Comparison of ENCODE assay signal across 25 mouse cellular contexts in genomic region chr8:11359846-11360245, GRCm38 (mm10). TPM values are rescaled to one million over a fixed set of nuclear protein-coding genes. Genes with fewer than 3 reads are reported as not detected.
DNase-seq lines count a peak whose midpoint lies in the region; ATAC-seq lines count a peak whose summit lies in the region.
"Had no signal": no experiment of that assay in that cellular context is flagged by ENCODE, and none has a peak within 500 bp of the region (broad histone marks: within the 10 kb centered on the region; RNA-seq: fewer than 3 reads in every experiment).

No protein-coding gene starts in this region.

- no peak overlapping the region for H3K9ac ChIP-seq in heart, embryonic 11.5 days (ENCODE audit: low read depth, low read length)
- H3K9ac ChIP-seq in kidney, embryonic 15.5 days: no peak overlapping the region
- H3K9ac ChIP-seq: hindbrain, embryonic 13.5 days; liver, embryonic 15.5 days; lung, embryonic 14.5 days had no signal

- H3K36me3 ChIP-seq in heart, embryonic 11.5 days (ENCODE audit: control insufficient read depth, insufficient read depth, low read length): 0 out of 2 replicates have a peak, but pooled peaks cover 3% of the 10 kb centered on the region
- H3K36me3 ChIP-seq in kidney, embryonic 15.5 days: peaks cover 13% of the 10 kb centered on the region
- H3K36me3 ChIP-seq in limb, embryonic 10.5 days: peaks cover 14% of the 10 kb centered on the region
- H3K36me3 ChIP-seq: hindbrain, embryonic 13.5 days; liver, embryonic 15.5 days had no signal

- H3K4me2 ChIP-seq in heart, embryonic 11.5 days: no peak overlapping the region
- no peak overlapping the region for H3K4me2 ChIP-seq in kidney, embryonic 15.5 days
- H3K4me2 ChIP-seq: hindbrain, embryonic 13.5 days; liver, embryonic 15.5 days; lung, embryonic 14.5 days had no signal

- H3K4me3 ChIP-seq in heart, embryonic 11.5 days (ENCODE audit: low read depth, low read length): no peak overlapping the region
- H3K4me3 ChIP-seq in kidney, embryonic 15.5 days (replicated peaks): no peak overlapping the region
- no peak overlapping the region for H3K4me3 ChIP-seq in limb, embryonic 10.5 days
- H3K4me3 ChIP-seq: hindbrain, embryonic 13.5 days; liver, embryonic 15.5 days had no signal

- H3K27ac ChIP-seq in heart, embryonic 11.5 days (ENCODE audit: low read depth, low read length): 0 out of 2 replicates have a peak overlapping the region, but pooled peaks have one; percentile 22
- peak overlapping the region; percentile 83 for H3K27ac ChIP-seq in kidney, embryonic 15.5 days
- peak overlapping the region; percentile 32; the same call in 1 of the 2 replicates for H3K27ac ChIP-seq in limb, embryonic 10.5 days
- H3K27ac ChIP-seq: hindbrain, embryonic 13.5 days; kidney, postnatal 0 days; liver, embryonic 15.5 days had no signal

- intact Hi-C loops in heart, postnatal 36 days (cut with DNase I): no loop called here

- DNase-seq in cerebellum, postnatal 25 days: peak; percentile 27 to 41
- DNase-seq in cerebellum, adult 9-11 months: no peak
- DNase-seq in heart, postnatal 36 days: no peak
- DNase-seq in kidney, postnatal 25 days: no peak
- DNase-seq in limb, embryonic 10.5 days (ENCODE audit: low spot score): no peak
- no peak for DNase-seq in frontal cortex, postnatal 36 days (ENCODE audit: low spot score in 2 of 2)
- DNase-seq: adrenal gland, postnatal 10 days; cerebellum, adult 18-20 months; layer of hippocampus, adult 9-11 months; lung, embryonic 14.5 days; lung, postnatal 14 days; spleen, adult 18-20 months; thymus, adult 18-20 months; thymus, postnatal 25 days had no signal

- H3K4me1 ChIP-seq in heart, embryonic 11.5 days (ENCODE audit: control insufficient read depth, insufficient read depth, low read length): peaks cover 68% of the 10 kb centered on the region
- H3K4me1 ChIP-seq in kidney, embryonic 15.5 days: peaks cover 83% of the 10 kb centered on the region
- H3K4me1 ChIP-seq in limb, embryonic 10.5 days: peaks cover 72% of the 10 kb centered on the region
- H3K4me1 ChIP-seq: liver, embryonic 15.5 days had no signal

- no peak for ATAC-seq in heart, embryonic 11.5 days (replicated peaks; ENCODE audit: insufficient number of reproducible peaks, low FRiP score, low TSS enrichment)
- no peak for ATAC-seq in kidney, embryonic 15.5 days (replicated peaks; ENCODE audit: low FRiP score)
- ATAC-seq: forebrain, embryonic 14.5 days; intestine, postnatal 0 days; midbrain, embryonic 16.5 days; Patski had no signal

- H3K27me3 ChIP-seq in heart, embryonic 11.5 days (ENCODE audit: control insufficient read depth, insufficient read depth, low read length): no peaks in the 10 kb centered on the region
- H3K27me3 ChIP-seq in kidney, embryonic 15.5 days: no peaks in the 10 kb centered on the region
- H3K27me3 ChIP-seq in limb, embryonic 10.5 days (ENCODE audit: low read depth, poor library complexity, severe bottlenecking): no peaks in the 10 kb centered on the region
- H3K27me3 ChIP-seq: hindbrain, embryonic 13.5 days; liver, embryonic 15.5 days; Patski had no signal

- no peaks in the 10 kb centered on the region for H3K9me3 ChIP-seq in heart, embryonic 11.5 days (replicated peaks; ENCODE audit: control insufficient read depth, low read length)
- no peaks in the 10 kb centered on the region for H3K9me3 ChIP-seq in kidney, embryonic 15.5 days (replicated peaks)
- H3K9me3 ChIP-seq in limb, embryonic 10.5 days (replicated peaks): no peaks in the 10 kb centered on the region
- H3K9me3 ChIP-seq: hindbrain, embryonic 13.5 days; liver, embryonic 15.5 days had no signal

- WGBS in heart, embryonic 11.5 days (ENCODE audit: insufficient replicate concordance): 77% methylated on average over 5 of the region's 5 CpGs
- WGBS in kidney, embryonic 15.5 days: 87% methylated on average over 5 of the region's 5 CpGs
- WGBS in limb, embryonic 10.5 days: 91% methylated on average over 5 of the region's 5 CpGs

RNA-seq across cellular contexts. Expression of gene Col4a1, which starts 47.2 kb away (rescaled TPM):
- 150 and 187 TPM in 2 replicates for polyA plus RNA-seq in heart, embryonic 11.5 days (2014; fragmentation: Nextera tagmentation; extraction: Ambion mirVana)
- total RNA-seq in heart, postnatal 36 days (2021): 100 to 1,000 TPM; 371 to 526 TPM
- polyA plus RNA-seq in kidney, embryonic 15.5 days (2015; fragmentation: Nextera tagmentation; extraction: Ambion mirVana): 297 and 335 TPM in 2 replicates
- 141 and 145 TPM in 2 replicates for polyA plus RNA-seq in limb, embryonic 10.5 days (2016; fragmentation: Nextera tagmentation; extraction: Ambion mirVana)
- total RNA-seq: MEL; neutrophil, adult 5-6 weeks had no signal

RNA-seq across cellular contexts. Expression of gene Col4a2, which starts 47.2 kb away (rescaled TPM):
- polyA plus RNA-seq in heart, embryonic 11.5 days (2014; fragmentation: Nextera tagmentation; extraction: Ambion mirVana): 40.6 and 51.0 TPM in 2 replicates
- 100 to 1,000 TPM; 228 to 282 TPM for total RNA-seq in heart, postnatal 36 days (2021)
- 108 and 116 TPM in 2 replicates for polyA plus RNA-seq in kidney, embryonic 15.5 days (2015; fragmentation: Nextera tagmentation; extraction: Ambion mirVana)
- polyA plus RNA-seq in limb, embryonic 10.5 days (2016; fragmentation: Nextera tagmentation; extraction: Ambion mirVana): 53.0 and 53.6 TPM in 2 replicates
- total RNA-seq: neutrophil, adult 5-6 weeks had no signal

Comparison
In these comparisons a context has a peak if more than half of its experiments do, and no peak if none do; other contexts are left out.
1. DNase-seq: peak in cerebellum, postnatal 25 days (2 of 2); none in cerebellum, adult 9-11 months (single experiment), heart, postnatal 36 days (0 of 2), kidney, postnatal 25 days (0 of 2), limb, embryonic 10.5 days (single experiment) and frontal cortex, postnatal 36 days (0 of 2).
2. H3K27ac ChIP-seq: peak in every context shown above with its lines; median percentile 83 in kidney, embryonic 15.5 days; 32 in limb, embryonic 10.5 days; 22 in heart, embryonic 11.5 days.